Mouse (Mus musculus) cortical plate, adult 2 months (tissue): ENCODE measurements around the gene Uevld. TPM values are rescaled to one million over a fixed set of nuclear protein-coding genes. Genes with fewer than 3 reads are reported as not detected.

ENCODE experiments used
- H3K27ac ChIP-seq: fragments of 200-500 bp; 2 replicates; pipeline ENCODE4 v1.5.1; 2012; ENCODE audit warnings: low read length, control low read depth, inconsistent platforms; ENCODE audit not compliant: insufficient read depth
- H3K4me1 ChIP-seq: fragments of 200-500 bp; 2 replicates; pipeline ENCODE4 v1.6.1; 2011; ENCODE audit warnings: low read length; ENCODE audit not compliant: control insufficient read depth, insufficient read depth
- H3K4me3 ChIP-seq: fragments of 200-500 bp; 2 replicates; pipeline ENCODE4 v1.5.1; 2011; ENCODE audit warnings: mild to moderate bottlenecking, low read length, control low read depth; ENCODE audit not compliant: insufficient read depth
- CTCF ChIP-seq: fragments of 200-500 bp; IDR thresholded peaks from 2 replicates; pipeline ENCODE4 v1.5.1; 2011; ENCODE audit warnings: mild to moderate bottlenecking, control low read depth, low read length; ENCODE audit not compliant: insufficient read depth; ENCODE audit errors: extremely low read depth
- POLR2A ChIP-seq: fragments of 200-500 bp; IDR thresholded peaks from 2 replicates; pipeline ENCODE4 v1.6.1; 2011; ENCODE audit warnings: mild to moderate bottlenecking, low read length, control low read depth; ENCODE audit not compliant: insufficient read depth; ENCODE audit errors: extremely low read depth
- polyA plus RNA-seq: library from polyadenylated mRNA; depleted of rRNA; stranded (reverse); fragments of >200 nt; gene quantifications from 2 replicates; pipeline ENCODE4 v1.2.3, GENCODE M21; 2012; rRNA removed

The Uevld gene
- polyA plus RNA-seq, 1 experiment = 7.1 TPM

- TF ChIP-seq POLR2A (no peak), CTCF (no peak)
- no peaks in the 10 kb centered on the region; the same call in 1 of the 2 replicates for H3K4me1 ChIP-seq
- H3K4me3 ChIP-seq = no peak overlapping the region
- H3K27ac ChIP-seq = no peak overlapping the region
Observed at GRCm38 (mm10) chr7:46879851-46880250, 78.5 kb downstream of the Uevld start.

- TF ChIP-seq CTCF (no peak), POLR2A (no peak)
- H3K27ac ChIP-seq = no peak overlapping the region
- H3K4me1 ChIP-seq = no peaks in the 10 kb centered on the region; the same call in 1 of the 2 replicates
- H3K4me3 ChIP-seq = no peak overlapping the region
Observed at GRCm38 (mm10) chr7:46877255-46877654, 81.1 kb downstream of the Uevld start.

DNA sequence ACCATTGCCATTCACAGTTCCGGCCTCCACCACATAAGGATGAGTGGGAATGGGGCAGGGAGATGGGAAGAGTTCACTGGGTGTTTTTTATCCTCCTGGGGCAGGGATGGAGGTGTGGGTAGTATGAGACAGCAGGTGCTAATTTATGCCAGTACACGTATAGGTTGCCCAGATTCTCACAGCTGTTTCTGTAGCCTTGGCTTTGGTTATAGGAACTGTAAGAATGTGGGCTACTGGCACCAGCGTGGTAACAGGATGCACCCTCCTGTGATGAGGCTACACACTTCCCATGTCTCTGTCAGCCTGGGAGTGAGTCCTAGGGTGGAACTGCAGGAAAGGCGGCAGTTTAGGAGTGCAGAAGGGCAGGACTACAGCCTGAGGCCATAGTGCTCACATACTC, 81.5 kb downstream of the Uevld start:
- TF ChIP-seq CTCF (no peak), POLR2A (no peak)
- H3K27ac ChIP-seq = no peak overlapping the region
- H3K4me3 ChIP-seq = no peak overlapping the region
- no peaks in the 10 kb centered on the region; the same call in 1 of the 2 replicates for H3K4me1 ChIP-seq

Other genes with a start within 250 kb of the Uevld start
- 7.1 and 7.7 TPM in 2 replicates for gene Saal1, start 247.8 kb downstream of the Uevld start, polyA plus RNA-seq
- gene Saa3, start 242.8 kb downstream of the Uevld start, polyA plus RNA-seq = not detected in 2 replicates
- gene Saa4, start 225.9 kb downstream of the Uevld start, polyA plus RNA-seq = not detected in 2 replicates
- gene Saa1, start 215.5 kb downstream of the Uevld start, polyA plus RNA-seq = 0.04 TPM in 1 of 2 replicates, not detected in the other
- not detected in 2 replicates for gene Saa2, start 206.7 kb downstream of the Uevld start, polyA plus RNA-seq
- 16.7 and 17.1 TPM in 2 replicates for gene Hps5, start 162.5 kb downstream of the Uevld start, polyA plus RNA-seq
- gene Gtf2h1, start 162.4 kb downstream of the Uevld start, polyA plus RNA-seq = 30.1 TPM in 2 replicates
- 392 and 402 TPM in 2 replicates for gene Ldha, start 117.1 kb downstream of the Uevld start, polyA plus RNA-seq
- 0.08 TPM in 1 of 2 replicates, not detected in the other for gene Ldhc, start 97.3 kb downstream of the Uevld start, polyA plus RNA-seq
- gene Tsg101, start 38.6 kb downstream of the Uevld start, polyA plus RNA-seq = 61.9 and 67.3 TPM in 2 replicates
- gene Gm9999, start 25.1 kb upstream of the Uevld start, polyA plus RNA-seq = not detected in 2 replicates
- gene Spty2d1, start 49.9 kb upstream of the Uevld start, polyA plus RNA-seq = 6.8 and 7.2 TPM in 2 replicates
- 22.5 and 22.6 TPM in 2 replicates for gene Tmem86a, start 92.1 kb upstream of the Uevld start, polyA plus RNA-seq
- 205 and 221 TPM in 2 replicates for gene Ptpn5, start 175.2 kb upstream of the Uevld start, polyA plus RNA-seq
- not detected in 2 replicates for gene Mrgpra6, start 246.4 kb upstream of the Uevld start, polyA plus RNA-seq